Mouse (Mus musculus) kidney, adult 8-10 months (tissue): ENCODE results near the gene Rfxap.
A peak's percentile ranks its signal among the peaks of the same experiment; 100 is the strongest.
"Not testable (repeated sequence)": the region's sequence is repeated elsewhere in the genome, so short reads cannot be mapped to it uniquely, and the experiment has no call there.

Experiments used
- DNase-seq, 2 experiments: peaks; one replicate each; pipeline ENCODE4 v3.0.0; 2022

Gene Rfxap

DNA sequence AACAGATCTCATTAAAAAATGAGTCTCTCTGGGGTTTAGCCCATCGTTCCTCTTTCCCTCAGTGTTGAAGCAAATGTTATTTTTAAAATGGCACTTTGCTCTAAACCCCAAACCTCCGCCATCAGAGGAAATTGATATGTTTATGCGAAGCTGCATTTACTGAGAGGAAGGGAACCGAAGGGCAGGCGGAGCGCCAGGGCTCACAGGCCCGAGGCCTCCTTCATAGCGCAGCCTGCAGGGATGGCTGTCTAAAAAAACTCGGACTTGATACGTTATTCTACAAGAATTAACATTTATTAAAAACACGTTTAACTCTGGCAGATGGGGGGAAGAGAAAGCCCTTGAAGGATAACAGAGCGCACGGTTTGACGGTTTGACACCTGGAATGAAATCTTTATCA lies 41.6 kb downstream of the Rfxap start:
- no peak for DNase-seq

DNA sequence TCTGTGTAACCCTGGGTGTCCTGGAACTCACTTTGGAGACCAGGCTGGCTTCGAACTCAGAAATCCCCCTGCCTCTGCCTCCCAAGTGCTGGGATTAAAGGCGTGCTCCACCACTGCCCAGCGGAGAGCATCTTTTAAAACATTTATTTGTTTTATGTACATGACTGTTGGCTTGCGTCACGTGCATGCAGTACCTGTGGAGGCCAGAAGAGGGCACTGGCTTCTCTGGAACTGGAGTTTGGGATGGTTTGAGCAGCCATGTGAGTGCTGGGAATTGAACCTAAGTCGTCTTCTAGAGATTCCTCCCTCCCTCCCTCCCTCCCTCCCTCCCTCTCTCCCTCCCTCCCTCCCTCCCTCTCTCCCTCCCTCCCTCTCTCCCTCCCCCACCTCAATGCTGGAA lies 42.1 kb downstream of the Rfxap start:
- not testable (repeated sequence) for DNase-seq

DNA sequence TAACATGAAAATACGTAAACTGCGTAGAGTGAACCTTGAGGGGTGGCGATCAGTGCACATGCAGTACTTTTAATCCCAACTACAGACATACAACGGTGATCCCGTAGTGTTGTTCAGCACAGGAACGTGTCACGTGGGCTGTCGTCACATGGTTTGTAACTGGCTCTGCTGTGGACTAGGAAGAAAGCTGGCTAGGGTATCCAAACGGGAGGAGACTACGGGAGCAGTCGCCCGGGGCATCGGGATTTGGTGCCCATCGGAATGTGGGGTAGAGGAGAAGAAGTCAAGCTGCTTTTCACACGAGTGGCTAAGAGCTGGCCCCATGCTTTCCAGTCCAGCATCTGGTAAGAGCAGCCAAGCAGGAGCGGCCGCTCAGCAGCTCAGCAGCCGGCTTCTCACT lies 43.2 kb downstream of the Rfxap start:
- DNase-seq = peak; percentile 36 to 48

DNA sequence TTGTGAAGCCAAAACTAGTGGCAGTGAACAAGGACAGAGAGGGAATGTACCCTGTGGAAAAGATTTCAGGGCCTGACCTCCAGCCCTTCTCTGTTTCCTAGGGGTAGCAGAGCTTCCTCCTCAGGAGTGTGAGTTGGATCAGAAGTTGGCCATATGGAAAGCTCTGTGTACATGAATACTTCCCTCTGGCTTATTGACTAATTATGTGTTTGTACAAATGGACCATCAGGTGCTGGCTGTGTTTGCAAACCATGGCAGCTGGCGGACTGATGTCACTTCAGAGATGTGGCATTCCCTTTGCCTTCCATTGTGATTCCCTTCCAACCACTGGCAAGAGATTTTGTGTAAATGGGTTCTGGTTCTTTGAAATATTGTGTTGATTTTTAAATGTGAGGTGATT lies 46.3 kb downstream of the Rfxap start:
- no peak for DNase-seq

DNA sequence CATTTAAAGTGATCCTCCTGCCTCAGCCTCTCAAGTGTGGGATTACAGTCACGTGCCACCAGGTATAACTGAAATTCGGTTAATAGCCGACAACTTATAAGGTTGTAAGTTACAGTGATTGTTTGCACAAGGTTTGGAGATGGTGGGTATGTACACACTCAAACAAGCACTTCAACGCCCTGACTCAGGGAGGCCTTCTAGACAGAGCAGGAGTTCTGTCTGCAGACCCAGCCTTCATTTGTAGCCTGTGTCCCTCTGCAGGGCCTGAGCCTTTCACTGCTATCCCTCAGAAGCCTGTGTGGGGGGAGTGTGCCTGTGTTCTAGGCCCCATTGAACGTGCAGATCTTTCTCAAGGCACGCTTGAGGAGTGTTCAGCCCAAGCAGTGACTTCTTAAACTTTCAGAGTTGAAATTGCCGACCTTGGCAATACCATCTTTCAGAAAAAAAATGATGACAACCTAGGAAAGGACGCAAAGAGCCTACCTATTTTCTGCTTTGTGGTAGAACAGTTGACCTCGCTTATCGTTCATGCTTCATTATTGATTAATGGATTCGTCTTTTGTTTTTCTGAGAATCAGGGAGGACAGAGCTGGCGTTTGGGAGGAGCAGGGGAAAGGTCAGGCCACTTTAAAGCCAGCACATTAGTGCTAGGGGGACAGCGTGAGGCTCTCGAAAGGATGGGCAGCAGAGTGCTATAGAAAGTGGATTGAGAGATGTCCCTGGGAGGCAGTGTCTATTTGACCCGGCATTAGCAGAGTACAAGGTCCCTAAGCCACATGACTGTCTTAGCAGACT lies 47.1 kb downstream of the Rfxap start:
- no peak for DNase-seq

DNA sequence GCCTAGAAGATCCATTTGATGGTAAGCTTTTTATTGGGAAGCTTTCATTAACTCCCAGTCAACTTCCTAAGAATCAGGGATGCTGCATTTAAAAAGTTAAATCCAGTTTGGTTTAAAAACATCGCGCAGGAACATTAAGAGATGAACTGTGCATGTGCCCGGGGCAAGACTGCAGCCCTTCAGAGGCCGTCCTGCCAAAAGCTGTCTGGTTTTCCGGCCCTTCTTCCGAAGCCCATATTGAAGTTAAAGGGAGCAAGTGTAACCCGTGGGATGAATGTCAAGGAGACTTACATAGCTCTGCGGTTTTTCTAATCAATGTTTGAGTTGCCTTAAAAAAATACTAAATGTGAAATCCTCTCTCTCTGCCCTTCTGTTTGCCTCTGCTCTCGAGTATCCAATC lies 48.4 kb downstream of the Rfxap start:
- no peak for DNase-seq

DNA sequence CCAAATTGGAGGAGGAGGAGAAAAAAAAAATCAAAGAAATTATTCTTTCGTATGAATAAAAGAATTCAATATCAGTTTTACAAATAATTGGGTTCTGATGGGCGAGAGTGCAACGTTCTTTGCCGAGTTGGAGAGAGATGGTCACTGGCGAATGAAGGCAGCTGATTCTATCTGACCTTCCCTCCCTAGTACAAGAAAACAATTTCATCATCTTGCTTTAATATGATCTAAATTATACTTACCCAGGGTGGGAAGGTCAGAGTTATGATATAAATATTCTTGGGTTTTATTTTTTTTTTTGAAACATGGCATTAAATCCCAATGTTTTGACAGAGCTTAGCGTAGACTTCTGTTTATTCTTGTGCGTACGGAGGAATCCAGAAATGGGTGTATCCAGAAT lies 50.1 kb downstream of the Rfxap start:
- no peak for DNase-seq

DNA sequence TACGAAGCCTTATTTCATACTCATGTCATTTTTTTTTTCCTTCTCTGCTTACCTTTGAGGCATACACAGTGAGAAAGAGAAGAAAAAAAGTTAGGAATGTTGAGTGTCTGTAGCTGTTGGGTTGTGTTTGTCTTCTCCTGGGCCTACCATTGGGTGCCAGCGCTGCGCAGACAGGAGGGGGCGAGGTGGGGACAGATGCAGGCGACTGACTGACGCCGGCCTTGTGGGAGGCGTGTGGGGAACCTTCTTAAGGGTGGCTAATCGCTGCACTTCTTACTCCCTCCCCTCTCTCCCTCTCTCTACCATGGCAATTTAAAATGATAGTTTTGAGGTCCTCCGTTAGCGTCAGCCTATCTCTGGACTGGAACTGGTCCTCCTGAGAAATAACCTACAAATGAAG lies 51.5 kb downstream of the Rfxap start:
- peak in 1 of 2 experiments; percentile 24 for DNase-seq

DNA sequence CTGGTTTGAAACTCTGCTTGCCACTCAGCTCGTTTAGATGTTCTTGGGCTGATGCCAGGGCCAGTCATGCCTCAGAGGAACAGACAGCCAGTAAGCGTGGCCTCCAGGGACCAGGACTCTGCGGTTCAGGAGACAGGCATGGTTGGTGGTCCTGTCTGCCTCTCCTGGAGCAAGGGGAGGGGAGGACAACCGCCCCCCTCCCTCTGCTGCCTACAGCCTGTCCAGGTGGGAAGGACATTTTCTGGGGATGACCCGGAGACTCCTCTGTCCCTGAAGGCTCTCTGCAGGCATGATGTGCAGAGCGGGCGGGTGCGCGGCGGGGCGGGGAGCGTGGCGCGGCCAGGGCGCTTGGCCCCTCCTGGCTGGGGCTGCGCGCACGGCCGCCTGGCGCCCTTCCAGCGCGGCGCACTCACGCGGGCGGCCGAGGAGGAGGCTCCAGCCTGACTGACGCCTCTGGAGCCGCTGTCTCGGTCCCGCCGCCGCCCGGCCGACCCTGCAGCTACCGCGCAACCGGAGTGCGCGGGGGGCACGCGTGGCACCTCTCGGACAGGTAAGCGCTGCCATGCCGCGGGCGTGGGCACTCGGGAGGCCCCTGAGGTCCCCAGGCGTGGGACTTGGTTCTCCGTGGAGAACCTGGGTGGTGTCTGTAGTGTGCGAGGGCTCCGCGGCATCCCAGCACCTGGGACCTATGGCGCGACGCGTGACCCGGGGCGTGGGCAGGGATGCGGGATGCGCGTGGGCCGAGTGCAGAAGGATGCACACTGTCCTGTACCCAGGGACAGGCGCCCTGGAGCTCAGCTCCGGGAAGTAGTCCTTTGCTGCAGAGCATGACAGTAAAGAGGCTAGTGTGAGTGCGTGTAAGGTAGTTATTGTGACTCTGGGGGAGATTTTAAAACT lies 52.2 kb downstream of the Rfxap start, which contains the start of gene Smad9:
Smad9 (plus strand) TSS at position 438 of the 897 bp plus-strand sequence.
- peak; percentile 52 to 58 for DNase-seq

DNA sequence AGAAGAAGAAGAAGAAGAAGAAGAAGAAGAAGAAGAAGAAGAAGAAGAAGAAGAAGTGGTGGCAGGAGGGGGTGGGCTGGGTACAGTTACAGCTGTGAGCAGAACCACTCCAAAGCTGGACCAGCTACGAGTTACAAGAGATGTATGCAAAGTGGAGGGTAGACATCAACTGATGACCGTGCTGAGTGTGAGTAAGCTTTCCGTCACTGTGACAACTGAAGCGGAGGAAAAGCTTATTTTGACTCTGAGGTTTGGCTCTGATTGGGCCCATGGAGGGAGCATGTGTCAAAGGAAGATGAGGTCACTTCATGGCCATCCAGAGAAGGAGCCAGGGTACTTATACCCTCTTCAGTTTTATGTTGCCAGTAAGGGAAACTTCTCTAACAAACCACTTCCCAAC lies 54.2 kb downstream of the Rfxap start:
- no peak for DNase-seq
